Mouse (Mus musculus) limb, embryonic 14.5 days (tissue): Measurements from ENCODE around the gene Hoxd9. TPM values are rescaled to one million over a fixed set of nuclear protein-coding genes. Genes with fewer than 3 reads are reported as not detected.

Experiments used
- ATAC-seq: fragments of 200-750 bp; cut with Nextera tagmentation; 2 replicates; pipeline ENCODE4 v1.8.0; 2017; ENCODE audit warnings: low read depth, moderate number of reproducible peaks, moderate TSS enrichment; ENCODE audit not compliant: low FRiP score
- DNase-seq: peaks from one replicate; pipeline ENCODE4 v3.0.0-alpha.2; 2015; ENCODE audit warnings: low spot score
- H3K27ac ChIP-seq: fragments of 300-500 bp; sonication (generic); replicated peaks from 2 replicates; pipeline ENCODE4 v1.5.1; 2014; ENCODE audit warnings: low read depth, mild to moderate bottlenecking, low read length, moderate library complexity, mixed read lengths
- H3K27me3 ChIP-seq: fragments of 300-500 bp; sonication (generic); 2 replicates; pipeline ENCODE4 v1.6.1; 2014; ENCODE audit warnings: low read length, mixed read lengths; ENCODE audit not compliant: control insufficient read depth, insufficient read depth
- H3K36me3 ChIP-seq: fragments of 300-500 bp; sonication (generic); 2 replicates; pipeline ENCODE4 v1.6.1; 2014; ENCODE audit warnings: mild to moderate bottlenecking, low read length, moderate library complexity, mixed read lengths; ENCODE audit not compliant: control insufficient read depth, insufficient read depth
- H3K4me1 ChIP-seq: fragments of 300-500 bp; sonication (generic); 2 replicates; pipeline ENCODE4 v1.6.1; 2014; ENCODE audit warnings: antibody characterized with exemption, low read length, mixed read lengths; ENCODE audit not compliant: control insufficient read depth, insufficient read depth
- H3K4me2 ChIP-seq: fragments of 300-500 bp; sonication (generic); replicated peaks from 2 replicates; pipeline ENCODE4 v1.6.1; 2014; ENCODE audit warnings: low read depth, mild to moderate bottlenecking, low read length, moderate library complexity; ENCODE audit not compliant: severe bottlenecking
- H3K4me3 ChIP-seq: fragments of 300-500 bp; sonication (generic); replicated peaks from 2 replicates; pipeline ENCODE4 v1.5.1; 2014; ENCODE audit warnings: low read length
- H3K9ac ChIP-seq: fragments of 300-500 bp; sonication (generic); 2 replicates; pipeline ENCODE4 v1.6.1; 2014; ENCODE audit warnings: mild to moderate bottlenecking, low read depth, low read length, moderate library complexity; ENCODE audit not compliant: severe bottlenecking
- H3K9me3 ChIP-seq: fragments of 300-500 bp; sonication (generic); 2 replicates; pipeline ENCODE4 v1.6.1; 2016; ENCODE audit warnings: low read length; ENCODE audit not compliant: control insufficient read depth
- POLR2A ChIP-seq: fragments of 200-500 bp; IDR thresholded peaks from 2 replicates; pipeline ENCODE4 v1.8.0; 2012; ENCODE audit warnings: inconsistent platforms, mild to moderate bottlenecking, moderate library complexity, borderline replicate concordance; ENCODE audit not compliant: insufficient read depth, insufficient read length; ENCODE audit errors: extremely low read depth
- WGBS: fragments of 180-500 bp; shearing (Covaris S2); extraction: QIAGEN DNeasy Blood & Tissue Kit; methylation state at CpG from one replicate; pipeline ENCODE4 v1.1.7; 2014; 5-methylcytosine and 5-hydroxymethylcytosine counted together
- polyA plus RNA-seq, 2 experiments: library from polyadenylated mRNA; depleted of rRNA in 1 of 2; stranded (reverse) in 1 of 2; unstranded in 1 of 2; fragments of >200 nt; fragmentation: Nextera tagmentation in 1 of 2; extraction: Ambion mirVana in 1 of 2; gene quantifications; 2 replicates each; pipeline versions ENCODE4 v1.2.1 to v1.2.3; 2012 to 2014

Hoxd9 gene
- polyA plus RNA-seq, 2 experiments, result 8.7 to 19.6 TPM

- under 1% methylated on average over 38 of the region's 74 CpGs for WGBS
- Histone ChIP-seq H3K36me3 (peaks cover 9% of the 10 kb centered on the region), H3K9me3 (no peaks in the 10 kb centered on the region), H3K4me3 (peak overlapping the region; percentile 74), H3K4me1 (peaks cover 5% of the 10 kb centered on the region), H3K4me2 (peak overlapping the region; percentile 96), H3K9ac (peak overlapping the region; percentile 99), H3K27ac (peak overlapping the region; percentile 96), H3K27me3 (peaks cover 29% of the 10 kb centered on the region; the same call in 1 of the 2 replicates)
- ATAC-seq (peak; percentile 5), DNase-seq (no peak)
- TF ChIP-seq POLR2A, result peak; percentile 19; the same call in 1 of the 2 replicates
Measured at GRCm38 (mm10) chr2:74668370-74669229, 28.9 kb upstream of the Hoxd9 start.

- Histone ChIP-seq H3K4me3 (peak overlapping the region; percentile 74), H3K4me1 (peaks cover 9% of the 10 kb centered on the region), H3K9me3 (no peaks in the 10 kb centered on the region), H3K9ac (peak overlapping the region; percentile 99), H3K27me3 (peaks cover 29% of the 10 kb centered on the region; the same call in 1 of the 2 replicates), H3K4me2 (peak overlapping the region; percentile 96), H3K36me3 (peaks cover 9% of the 10 kb centered on the region), H3K27ac (peak overlapping the region; percentile 96)
- ATAC-seq (no peak), DNase-seq (no peak)
- no peak for TF ChIP-seq POLR2A
- WGBS, result 3% methylated on average over 3 of the region's 3 CpGs
Measured at GRCm38 (mm10) chr2:74669230-74669578, 28.3 kb upstream of the Hoxd9 start.

- peak overlapping the region; percentile 96 for H3K27ac ChIP-seq
- 1% methylated on average over 14 of the region's 14 CpGs for WGBS
- no peak for TF ChIP-seq POLR2A
- H3K36me3 ChIP-seq, result peaks cover 9% of the 10 kb centered on the region
- H3K27me3 ChIP-seq, result peaks cover 30% of the 10 kb centered on the region; the same call in 1 of the 2 replicates
- peaks cover 12% of the 10 kb centered on the region for H3K4me1 ChIP-seq
- DNase-seq (no peak), ATAC-seq (no peak)
- peak overlapping the region; percentile 99 for H3K9ac ChIP-seq
- peak overlapping the region; percentile 96 for H3K4me2 ChIP-seq
- no peaks in the 10 kb centered on the region for H3K9me3 ChIP-seq
- H3K4me3 ChIP-seq, result peak overlapping the region; percentile 74
Measured at GRCm38 (mm10) chr2:74669650-74670235, 27.8 kb upstream of the Hoxd9 start.

GRCm38 (mm10) chr2:74670632-74671188 lies 26.8 kb upstream of the Hoxd9 start:
- no peak for TF ChIP-seq POLR2A
- H3K9me3 ChIP-seq, result no peaks in the 10 kb centered on the region
- H3K4me3 ChIP-seq, result peak overlapping the region; percentile 74
- H3K9ac ChIP-seq, result peak overlapping the region; percentile 99
- peak overlapping the region; percentile 97 for H3K27ac ChIP-seq
- peaks cover 12% of the 10 kb centered on the region for H3K4me1 ChIP-seq
- peaks cover 24% of the 10 kb centered on the region; the same call in 1 of the 2 replicates for H3K27me3 ChIP-seq
- peaks cover 9% of the 10 kb centered on the region for H3K36me3 ChIP-seq
- 15% methylated on average over 3 of the region's 3 CpGs for WGBS
- H3K4me2 ChIP-seq, result peak overlapping the region; percentile 96
- DNase-seq (no peak), ATAC-seq (no peak)

GRCm38 (mm10) chr2:74671847-74672246 lies 25.7 kb upstream of the Hoxd9 start:
- Histone ChIP-seq H3K4me2 (peak overlapping the region; percentile 96), H3K27me3 (peaks cover 31% of the 10 kb centered on the region; the same call in 1 of the 2 replicates), H3K4me1 (peaks cover 12% of the 10 kb centered on the region), H3K36me3 (peaks cover 9% of the 10 kb centered on the region), H3K4me3 (peak overlapping the region; percentile 74), H3K9me3 (no peaks in the 10 kb centered on the region), H3K9ac (peak overlapping the region; percentile 99), H3K27ac (peak overlapping the region; percentile 97)
- TF ChIP-seq POLR2A, result no peak
- ATAC-seq (no peak), DNase-seq (no peak)
- WGBS, result 15% methylated on average over 5 of the region's 5 CpGs
